Mouse (Mus musculus) telencephalon, adult 2 months (tissue): ENCODE measurements around the gene Hook2.

Experiments
- DNase-seq: peaks from one replicate; pipeline ENCODE4 v3.0.0-alpha.2; 2011; ENCODE audit warnings: low read depth, low spot score

Gene Hook2

DNA sequence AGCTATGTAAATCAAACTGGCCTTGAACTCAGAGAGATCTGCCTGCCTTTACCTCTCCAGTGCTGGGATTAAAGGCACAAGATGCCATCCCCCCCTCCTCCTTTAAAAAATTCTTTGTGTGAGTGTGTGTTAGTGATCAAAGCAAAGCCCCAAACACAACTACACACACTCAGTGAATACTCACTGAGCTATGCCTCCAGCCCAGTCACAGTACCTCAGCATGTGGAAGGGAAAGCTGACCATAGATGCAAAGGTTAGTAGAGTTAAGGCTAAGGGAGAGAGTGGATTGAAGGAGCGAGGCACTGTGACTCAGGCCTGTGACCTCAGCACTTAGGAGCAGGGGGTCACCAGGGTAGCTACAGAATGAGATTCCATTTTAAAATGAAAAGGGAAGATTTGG, 17.3 kb upstream of the Hook2 start:
- no peak for DNase-seq

DNA sequence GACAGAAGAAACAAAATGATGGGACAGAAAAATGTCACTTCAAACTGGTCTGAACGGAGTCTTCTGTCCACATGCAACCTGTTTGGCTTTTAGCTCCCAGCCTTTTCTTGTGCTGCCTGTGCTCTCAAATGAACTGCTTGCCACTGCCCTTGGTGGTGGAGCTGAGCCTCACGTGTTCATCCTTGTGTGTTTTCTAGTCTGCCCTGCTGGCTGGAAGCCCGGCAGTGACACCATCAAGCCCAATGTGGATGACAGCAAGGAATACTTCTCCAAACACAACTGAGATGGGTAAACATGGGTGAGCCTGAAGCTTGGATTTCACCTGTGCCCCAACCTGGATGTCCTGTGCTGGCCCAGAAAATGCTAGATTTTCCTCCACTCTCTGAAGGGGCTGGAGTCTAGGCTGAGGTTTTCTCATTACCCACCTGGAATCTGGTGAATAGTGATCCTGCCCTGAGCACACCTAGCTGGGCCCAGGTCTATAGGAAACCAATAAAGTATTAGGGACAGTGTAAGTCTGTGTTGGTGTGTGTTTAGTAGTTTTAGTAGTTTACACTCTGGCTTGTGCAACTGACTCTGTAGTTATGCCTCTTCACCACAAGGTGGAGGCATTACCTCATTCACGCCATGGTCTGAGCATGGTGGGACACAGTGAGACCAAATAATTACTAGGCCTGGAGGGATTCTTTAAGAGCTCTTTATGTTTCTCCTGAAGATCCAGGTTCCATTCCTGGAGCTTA, 16.4 kb upstream of the Hook2 start:
- no peak for DNase-seq

DNA sequence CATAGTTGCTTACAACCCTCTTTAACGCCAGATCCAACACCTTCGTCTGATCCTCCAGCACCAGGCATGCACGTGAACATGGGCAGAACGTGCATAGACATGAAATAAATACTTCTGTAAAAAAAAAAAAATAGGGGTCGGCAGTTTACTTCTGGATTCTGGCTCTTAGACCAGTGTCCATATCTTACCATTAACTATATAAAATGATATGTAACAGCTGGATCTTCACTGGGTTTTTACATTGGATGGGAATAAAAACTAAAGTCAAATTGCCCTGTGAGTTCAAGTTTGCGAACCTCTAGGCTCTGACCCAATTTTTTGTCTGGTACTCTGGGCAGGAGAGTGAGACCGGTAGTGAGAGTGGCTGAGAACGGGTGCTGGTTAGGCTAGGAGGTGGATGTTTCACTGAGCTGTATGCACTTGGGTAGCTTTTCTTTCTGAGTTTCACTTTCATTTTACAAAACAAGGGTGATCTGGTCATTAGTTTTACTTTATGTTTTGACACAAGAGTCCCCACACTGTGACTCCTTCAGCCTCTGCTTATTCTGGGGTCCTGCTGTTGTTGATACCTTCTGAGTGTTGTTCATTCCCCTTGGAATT, 15.8 kb upstream of the Hook2 start:
- no peak for DNase-seq

DNA sequence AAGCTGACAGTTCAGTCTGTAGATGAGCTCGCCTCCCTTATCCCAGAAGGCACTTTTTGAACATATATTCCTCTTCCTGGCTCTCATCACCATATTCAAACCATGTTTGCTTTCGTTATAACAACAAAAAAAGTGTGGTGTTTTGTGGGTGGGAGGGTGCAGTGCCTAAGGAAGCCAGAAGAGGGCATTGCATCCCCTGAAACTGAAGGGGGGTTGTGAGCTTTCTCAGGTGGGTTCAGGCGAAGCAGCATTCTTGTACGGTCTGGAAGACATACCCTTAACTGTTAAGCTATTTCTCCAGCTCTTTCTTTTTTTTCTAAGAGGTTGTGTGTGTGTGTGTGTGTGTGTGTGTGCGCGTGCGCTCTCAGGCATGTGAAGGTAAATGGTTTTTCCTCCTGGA, 15.0 kb upstream of the Hook2 start:
- DNase-seq, result no peak

DNA sequence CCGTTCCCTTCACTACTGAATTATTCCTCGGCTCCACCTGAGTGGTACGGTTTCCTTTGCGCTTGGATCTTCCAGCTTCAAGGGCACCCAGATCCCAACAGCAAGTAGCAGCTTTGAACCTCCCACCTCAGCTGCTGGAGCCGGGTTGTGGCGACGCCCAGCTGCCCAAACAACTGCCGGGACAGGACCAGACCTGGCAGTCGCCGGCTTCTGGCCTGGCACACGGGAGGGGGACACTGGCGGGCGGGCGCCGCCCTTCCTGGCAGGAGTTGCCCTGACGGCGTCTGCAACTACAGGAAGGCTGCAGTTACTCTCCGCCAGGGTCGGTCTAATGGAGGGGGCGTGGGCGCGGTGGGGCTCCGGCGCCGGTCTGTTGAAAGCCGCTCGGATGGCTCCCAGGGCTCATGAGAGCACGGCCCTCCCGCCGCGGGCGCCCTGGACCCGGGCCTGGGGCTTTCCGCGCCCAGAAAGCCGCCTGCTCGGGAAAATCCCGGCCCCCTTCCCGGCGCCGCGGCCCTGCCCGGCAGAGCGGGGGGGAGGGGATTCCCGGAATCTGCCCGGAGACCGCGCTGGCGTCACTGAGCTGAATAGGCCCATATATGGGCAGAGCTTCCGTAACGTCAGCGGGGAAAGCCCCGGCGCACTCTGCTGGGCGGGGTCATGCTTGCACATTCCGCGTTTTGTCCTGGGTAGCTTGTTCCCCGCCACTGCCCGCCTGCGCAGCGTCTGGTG, 14.2 kb upstream of the Hook2 start:
- DNase-seq, result peak; percentile 89

DNA sequence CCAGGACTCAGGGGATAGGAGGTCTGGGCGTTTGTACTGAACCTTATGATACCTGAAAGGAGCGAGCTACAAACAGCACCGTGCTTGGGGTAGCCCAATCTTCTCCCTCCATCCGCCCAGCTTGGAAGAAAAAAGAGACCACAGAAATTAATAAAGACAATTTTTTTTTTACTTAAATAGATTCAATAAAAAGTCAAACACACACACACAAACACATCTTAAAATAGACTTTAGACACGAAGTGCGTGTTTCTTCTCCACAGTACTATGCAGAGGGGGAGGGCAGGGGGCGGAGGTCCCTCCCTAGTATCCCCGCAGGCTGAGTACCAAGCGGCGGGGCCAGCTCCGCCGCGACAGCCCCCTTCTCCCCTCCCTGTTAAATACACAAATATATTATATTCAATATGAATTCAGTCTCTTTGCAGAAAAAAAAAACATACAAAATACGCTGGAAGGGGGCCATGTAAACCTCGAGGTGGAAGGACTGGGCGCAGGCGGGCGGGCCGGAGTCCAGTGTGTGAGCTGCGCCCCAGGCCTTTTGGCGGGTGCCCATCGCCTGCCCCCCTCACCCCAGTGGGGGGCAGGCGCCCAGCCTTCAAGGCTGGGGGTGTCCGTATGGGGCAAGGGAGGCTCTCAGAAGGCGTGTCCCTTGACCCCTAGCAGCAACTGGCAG, 13.5 kb upstream of the Hook2 start:
- DNase-seq, result no peak

DNA sequence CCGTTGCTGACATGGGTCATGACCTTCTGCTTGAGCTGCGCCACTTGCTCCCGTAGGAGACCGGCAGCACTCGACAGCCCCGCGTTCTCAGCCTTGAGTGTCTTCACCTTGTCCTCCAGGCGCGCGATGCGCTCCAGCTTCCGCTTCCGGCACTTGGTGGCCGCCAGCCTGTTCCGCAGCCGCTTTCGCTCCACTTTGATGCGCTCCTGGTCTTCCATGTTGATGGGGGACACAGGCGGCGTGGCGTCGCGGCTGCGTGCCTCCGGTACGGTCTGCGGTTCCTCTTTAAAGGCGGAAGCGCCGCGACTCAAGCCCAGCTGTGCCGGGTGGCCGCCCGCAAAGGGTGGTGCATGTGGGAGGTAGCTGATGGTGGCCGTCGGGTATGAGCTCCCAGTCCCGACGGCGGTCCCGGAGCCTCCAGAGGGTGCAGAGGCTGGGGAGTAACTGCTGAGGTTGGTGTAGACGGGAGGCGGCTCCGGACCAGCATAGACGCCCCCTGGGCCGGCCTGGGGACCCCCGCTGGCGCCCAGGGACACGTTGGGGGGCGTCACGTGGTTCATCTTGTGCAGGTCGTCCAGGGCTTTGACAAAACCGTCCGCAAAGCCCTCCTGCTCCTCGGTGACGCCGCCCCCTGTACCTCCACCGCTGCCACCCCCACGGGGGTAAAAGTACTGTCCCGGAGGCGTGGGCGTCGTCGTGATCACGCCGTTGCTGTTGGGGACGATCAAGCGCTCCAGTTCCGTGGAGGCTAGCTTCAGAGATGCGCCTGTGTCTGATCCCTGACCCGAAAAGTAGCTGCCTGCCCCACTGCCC, 12.8 kb upstream of the Hook2 start:
- DNase-seq, result no peak

DNA sequence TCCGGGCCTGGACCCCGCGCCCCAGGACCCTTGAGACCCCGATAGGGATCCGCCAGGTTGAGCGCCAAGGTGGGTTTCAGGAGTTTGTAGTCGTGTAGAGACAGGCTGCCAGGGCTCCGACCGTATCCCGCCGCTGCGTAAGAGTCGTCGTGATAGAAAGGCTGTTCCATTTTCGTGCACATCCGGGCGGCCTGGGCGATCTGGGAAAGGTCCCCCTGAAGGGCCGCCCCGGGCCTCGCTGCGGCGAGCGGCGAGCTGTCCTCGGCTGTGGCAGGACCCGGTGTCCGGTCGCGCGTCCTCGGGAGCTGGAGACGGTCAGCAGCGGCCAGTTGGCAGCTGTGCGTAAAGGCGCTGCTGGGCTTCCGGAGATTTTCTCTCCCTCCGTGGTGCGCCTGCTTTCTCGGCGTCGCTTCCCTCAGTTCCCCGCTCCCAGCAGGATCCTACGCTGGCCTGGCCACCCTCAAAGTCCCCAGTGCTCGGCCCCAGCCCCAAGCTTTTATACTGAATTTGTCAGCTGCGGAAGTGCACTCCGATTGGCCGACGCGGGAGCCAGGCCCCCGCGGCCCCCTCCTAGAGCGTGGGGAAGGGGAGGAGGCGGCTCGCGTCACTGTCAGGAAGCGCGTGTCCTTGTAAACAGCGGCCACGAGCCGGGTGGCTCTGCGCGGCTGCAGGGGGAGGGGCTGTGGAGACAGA, 12.0 kb upstream of the Hook2 start, which contains the start of gene Junb:
Junb (minus strand) TSS at position 471 of the 693 bp plus-strand sequence.
- peak; percentile 94 for DNase-seq

DNA sequence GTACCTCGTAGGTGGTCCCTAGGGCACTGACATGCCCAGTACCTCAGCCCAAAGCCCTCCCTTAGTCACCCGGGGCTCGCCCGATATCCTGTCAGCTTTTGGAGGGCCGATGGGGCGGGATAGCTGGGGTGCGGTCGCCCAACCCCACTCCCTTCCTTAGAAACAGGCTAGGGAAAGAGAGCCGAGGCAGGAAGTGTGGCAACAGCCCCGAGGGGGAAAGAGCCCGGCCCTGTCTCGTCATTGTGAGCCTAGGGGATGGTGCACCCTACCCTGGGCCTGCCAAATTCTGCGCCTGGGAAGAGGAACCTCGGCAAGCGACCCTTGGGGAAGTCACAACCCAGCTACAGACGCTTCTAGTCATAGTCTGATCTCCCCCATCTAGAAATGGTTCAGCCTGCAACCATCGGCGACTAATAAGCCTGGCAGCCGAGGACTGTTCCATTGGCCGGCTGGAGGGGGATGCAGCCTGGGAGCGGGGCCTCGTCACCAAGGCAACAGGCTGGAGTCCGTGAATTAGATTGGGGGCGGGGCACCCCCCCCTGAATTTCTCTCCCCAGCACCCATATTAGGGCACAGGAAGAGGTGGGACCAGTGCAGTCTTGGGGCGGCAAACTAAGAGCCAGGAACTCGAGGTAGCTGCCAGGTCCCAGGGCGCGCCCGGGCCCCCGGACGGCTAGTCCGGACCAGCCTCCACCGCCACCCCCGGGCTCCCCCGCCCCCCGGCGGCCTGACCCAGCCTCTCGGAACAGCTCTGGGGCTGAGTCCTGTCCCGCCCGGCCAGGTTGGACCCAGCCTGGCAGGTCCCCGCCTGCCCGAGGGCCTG, 10.6 kb upstream of the Hook2 start:
- peak; percentile 97 for DNase-seq

DNA sequence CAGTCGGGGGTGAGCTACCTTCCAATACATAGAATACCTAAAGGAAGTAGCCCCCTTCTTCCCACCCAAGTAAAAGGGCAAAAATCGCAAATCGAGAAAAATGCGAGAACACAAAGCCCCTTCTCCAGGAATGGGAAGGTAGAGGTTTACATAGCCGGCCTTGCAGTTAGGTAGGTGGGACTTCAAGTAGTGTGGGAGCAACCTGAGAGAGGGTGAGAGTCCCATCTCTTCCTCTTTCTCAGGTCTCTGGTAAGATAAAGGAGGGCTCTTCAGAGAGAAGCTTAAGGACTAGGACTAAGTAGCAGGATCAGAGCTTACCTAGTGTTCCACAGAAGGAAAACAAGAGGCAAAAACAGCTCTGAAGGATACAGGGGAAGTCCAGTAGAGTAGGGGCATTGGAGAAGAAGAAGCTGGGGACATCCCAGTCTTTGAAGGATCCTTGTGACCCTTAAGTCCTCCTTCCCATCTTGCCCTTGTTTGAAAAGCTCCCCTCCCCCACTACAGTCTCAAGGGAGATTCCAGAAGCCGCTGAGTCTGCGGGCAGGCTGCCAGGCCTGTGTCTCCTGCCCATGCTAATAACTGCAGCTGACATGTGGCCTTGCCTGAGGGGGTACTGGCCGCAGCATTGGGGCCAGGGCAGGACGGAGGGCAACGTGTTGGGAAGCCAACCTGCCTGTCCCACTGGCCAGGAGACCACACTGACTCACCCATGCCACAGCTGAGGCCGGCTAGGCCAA, 9.6 kb upstream of the Hook2 start:
- no peak for DNase-seq

DNA sequence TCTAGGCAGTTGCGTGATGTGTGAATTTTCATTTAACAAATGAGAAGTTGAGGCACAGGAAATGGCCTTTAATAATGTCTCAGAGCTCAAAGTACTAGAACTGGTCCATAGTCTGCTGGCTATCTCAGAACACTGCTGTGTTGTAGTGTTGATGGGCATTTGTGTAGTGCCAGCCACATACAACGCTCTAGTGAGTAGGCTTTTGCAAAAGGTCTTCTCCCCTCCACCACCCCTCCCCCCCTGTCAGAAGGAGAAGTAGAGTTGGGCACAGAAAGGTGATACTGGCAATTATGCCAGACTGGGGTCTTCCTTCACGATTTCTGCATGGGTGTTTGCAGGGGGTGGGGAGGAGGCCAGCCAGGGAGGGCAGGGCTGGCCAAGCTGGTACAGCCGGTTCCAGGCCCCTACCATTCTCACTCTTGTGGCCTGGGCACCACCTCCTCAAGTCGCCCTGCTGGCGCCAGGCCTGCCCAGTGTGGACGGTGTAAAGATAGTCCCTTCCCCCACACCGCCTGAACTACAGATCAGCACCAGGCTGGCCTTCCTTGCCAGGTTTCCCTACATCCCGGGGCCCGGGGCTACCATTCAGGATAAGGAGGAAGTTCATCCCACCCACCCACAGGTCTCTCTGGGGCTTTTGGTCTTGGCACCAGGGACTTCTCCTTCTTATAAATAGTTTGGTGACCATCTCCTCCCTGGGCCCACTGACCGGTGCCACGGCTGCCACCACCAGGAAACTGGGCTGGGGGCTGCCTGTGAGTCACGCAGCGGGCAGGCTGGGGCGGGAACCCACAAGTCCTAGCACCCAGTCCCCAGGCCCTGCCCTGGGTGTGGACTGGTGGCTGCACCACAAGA, 8.5 kb upstream of the Hook2 start:
- DNase-seq, result no peak

DNA sequence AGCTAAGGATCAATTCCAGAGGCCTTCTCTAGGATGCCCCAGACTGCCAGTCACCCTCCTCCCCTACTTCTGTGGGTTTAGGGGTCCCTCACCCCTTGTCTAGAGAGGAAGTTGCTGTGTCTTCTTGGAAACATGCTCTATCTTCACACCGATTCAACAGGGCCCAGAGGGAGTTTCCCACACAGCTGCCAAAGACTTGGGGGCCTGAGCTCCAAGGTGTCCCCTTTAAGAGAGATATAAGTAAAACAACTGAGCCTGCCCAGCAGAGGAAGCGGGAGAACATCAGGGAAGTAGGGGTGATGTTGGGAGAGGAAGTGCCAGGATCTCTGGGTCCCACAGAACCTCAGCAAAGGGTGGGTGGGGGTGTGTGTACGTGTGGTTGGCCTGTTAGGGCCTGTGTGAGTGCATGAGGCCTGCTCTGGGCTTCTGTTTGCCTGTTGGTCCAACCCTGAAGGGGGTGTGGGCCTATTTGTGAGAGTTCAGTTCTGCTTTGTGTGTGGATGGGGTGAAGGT, 7.8 kb upstream of the Hook2 start:
- no peak for DNase-seq

DNA sequence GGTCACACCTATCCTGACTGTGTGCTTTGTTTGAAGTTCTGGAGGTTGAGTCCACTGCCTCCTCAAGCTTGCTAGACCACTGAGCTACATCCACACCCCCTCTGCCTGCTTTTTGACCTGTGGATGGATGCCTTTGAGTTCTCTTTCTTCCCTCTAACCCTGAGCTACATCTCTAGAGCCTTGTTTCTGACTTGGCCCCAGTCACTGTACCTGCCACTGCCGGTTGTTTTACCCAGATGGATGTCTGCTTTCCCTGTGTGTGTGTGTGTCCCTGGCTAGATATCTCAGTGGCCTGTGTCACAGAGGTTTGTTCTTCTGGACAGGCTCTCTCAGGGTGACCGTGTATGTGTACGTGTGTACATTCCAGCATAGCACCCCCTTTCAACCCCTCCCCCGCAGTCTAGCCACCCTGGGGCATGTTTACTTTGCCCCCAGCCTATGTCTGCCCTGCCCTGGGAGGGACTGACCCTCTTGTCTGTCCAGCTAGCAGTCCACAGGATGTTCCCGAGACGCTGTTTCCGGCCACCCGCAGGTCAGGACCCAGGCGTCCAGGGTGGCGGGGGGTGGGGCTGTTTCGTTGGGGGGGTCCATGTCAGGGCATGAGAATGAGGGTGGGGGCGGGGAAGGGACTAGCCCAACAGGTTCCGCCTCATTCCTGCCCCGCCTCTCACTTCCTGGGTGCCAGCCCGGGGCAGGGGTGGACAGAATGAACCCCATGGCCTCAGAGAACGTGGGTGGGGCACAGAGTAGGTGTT, 5.9 kb upstream of the Hook2 start:
- DNase-seq, result no peak

DNA sequence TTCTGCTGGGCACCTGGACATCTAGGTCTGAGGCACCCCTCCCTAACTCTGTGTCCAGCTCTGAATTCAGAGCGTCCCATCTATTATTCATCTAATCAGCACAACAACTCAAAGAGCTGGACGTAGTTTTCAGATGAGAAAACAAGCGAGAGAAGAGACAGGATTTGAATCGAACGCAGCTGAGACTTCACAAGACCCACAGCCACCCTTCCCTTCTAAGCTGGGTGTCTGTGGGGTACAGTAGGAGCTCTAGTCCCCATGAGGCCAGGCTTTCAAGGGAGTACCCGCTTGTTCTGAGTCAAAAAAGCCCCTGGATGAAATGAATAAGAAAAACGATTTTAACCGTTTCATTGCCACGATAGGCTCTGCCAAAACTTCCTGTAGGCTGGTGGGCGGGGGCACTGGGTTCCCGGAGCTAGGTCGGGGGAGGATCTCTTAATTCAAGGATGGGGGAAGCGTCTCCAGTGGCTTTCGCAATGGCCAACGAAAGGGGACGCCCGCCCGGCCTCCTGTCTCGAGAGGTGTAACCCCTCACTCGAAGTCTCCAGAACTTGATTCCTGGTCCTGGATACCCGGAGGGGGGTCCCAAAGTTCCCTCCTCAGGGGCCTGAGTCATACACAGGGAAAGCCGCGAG, 5.2 kb upstream of the Hook2 start:
- no peak for DNase-seq

DNA sequence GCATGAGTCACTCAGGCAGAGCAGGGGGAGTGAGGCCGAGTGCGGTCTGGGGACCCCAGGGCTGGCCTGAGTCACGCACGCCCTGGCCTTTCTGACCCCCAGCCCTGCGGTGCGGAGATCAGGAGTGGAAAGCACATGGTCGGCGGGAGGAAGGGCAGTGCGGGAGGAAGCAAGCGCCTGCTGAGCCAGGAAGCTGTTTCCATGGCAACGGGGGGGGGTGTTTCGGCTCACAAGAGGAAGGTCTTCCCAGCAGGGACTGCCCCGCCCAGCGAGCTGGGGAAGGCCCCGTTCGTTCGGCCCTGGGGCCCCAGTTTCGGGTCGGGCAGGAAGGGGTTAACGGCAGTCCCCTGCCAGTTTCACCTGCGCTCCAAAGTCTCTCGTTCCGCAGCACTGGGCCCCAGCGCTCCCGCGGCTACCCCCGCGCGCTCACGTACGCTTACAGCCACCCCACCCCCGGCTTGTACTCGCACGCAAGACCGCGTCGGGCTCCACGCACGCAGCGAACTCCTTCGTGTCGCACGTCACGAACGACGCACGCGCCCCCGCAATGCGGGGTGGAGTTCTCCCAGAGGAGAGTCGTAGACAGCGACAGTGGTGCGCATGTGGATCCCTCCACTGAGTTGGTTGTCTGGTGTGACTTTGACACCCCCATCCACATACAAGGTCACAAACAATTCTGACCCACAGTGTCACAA, 4.6 kb upstream of the Hook2 start:
- DNase-seq, result peak; percentile 97

DNA sequence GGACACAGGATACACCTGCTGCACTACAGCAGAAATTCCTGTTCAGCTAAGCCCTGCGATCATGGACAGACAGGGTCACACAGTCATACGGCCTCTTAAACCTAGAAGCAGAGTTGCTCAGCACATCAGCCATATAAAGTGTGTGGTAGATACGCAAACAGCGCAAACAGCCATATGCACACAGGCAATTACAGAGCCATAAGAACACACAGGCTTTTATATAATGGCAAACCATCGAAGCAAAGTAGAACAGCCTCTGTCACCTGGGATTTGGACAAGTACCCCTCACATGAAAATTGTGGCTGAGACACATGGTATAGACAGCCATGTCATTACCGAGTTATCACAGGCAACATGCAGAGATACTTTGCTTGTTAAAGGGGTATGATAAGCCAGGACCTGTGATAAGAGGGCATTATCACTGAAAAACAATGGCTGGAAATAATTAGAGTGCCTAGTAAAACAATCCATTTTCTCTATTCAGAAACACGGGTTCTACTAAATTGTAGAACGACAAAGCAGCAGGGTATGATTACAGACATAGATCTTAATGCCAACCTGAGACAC, 3.9 kb upstream of the Hook2 start:
- no peak for DNase-seq
